Mouse (Mus musculus) cerebellum, adult 2 months (tissue): ENCODE results near the gene Cacna2d2. TPM values are rescaled to one million over a fixed set of nuclear protein-coding genes. Genes with fewer than 3 reads are reported as not detected.

ENCODE experiments used
- DNase-seq, 2 experiments: peaks; one replicate each; pipeline ENCODE4 v3.0.0; 2021
- H3K27ac ChIP-seq: fragments of 200-500 bp; 2 replicates; pipeline ENCODE4 v1.5.1; 2012; ENCODE audit warnings: low read length, control low read depth, inconsistent platforms; ENCODE audit not compliant: insufficient read depth
- H3K27me3 ChIP-seq: fragments of 200-500 bp; 2 replicates; pipeline ENCODE4 v1.6.1; 2012; ENCODE audit warnings: inconsistent platforms, mild to moderate bottlenecking, low read length, moderate library complexity; ENCODE audit not compliant: control insufficient read depth, insufficient read depth
- H3K4me1 ChIP-seq: fragments of 200-500 bp; 2 replicates; pipeline ENCODE4 v1.6.1; 2011; ENCODE audit warnings: low read length; ENCODE audit not compliant: control insufficient read depth, insufficient read depth
- H3K4me3 ChIP-seq: fragments of 200-500 bp; replicated peaks from 2 replicates; pipeline ENCODE3; 2011; ENCODE audit warnings: mild to moderate bottlenecking, low read depth, low read length, control low read depth; ENCODE audit not compliant: insufficient read depth
- CTCF ChIP-seq: fragments of 200-500 bp; IDR thresholded peaks from 2 replicates; pipeline ENCODE4 v1.5.1; 2011; ENCODE audit warnings: low read depth, mild to moderate bottlenecking, control low read depth, low read length, moderate library complexity, borderline replicate concordance; ENCODE audit not compliant: insufficient read depth
- POLR2A ChIP-seq: fragments of 200-500 bp; IDR thresholded peaks from 2 replicates; pipeline ENCODE4 v1.6.1; 2011; ENCODE audit warnings: low read length, control low read depth, borderline replicate concordance; ENCODE audit not compliant: insufficient read depth
- WGBS: fragments of 180-500 bp; shearing (Covaris S2); methylation state at CpG from one replicate; pipeline ENCODE4 v1.1.7; 2018; 5-methylcytosine and 5-hydroxymethylcytosine counted together
- polyA plus RNA-seq: library from polyadenylated mRNA; depleted of rRNA; stranded (reverse); fragments of >200 nt; gene quantifications from 2 replicates; pipeline ENCODE4 v1.2.3, GENCODE M21; 2012

The Cacna2d2 gene
- polyA plus RNA-seq, 1 experiment, result 130 TPM

DNA sequence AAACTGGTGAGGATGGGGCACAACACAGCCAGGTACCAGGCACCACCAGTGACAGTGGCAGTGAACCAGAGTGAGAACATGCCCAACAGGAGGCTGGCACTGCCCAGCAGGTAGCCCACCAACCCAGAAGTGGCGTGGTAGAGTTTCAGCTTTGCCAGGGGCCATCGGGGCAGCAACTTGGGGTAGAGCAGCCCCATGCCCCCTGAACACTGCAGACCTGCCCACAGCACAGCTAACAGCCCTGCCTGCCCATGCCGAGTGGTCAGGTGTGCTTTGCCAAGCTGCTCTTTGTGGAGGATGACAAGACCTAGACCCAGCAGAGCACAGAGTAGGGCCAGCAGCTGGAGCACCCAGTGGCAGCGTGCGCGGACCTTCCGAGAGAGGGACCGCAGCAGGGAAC is 140.5 kb downstream of the Cacna2d2 start:
- Histone ChIP-seq H3K4me3 (no peak overlapping the region), H3K27ac (no peak overlapping the region), H3K4me1 (peaks cover 16% of the 10 kb centered on the region), H3K27me3 (no peaks in the 10 kb centered on the region)
- DNase-seq, result no peak
- WGBS, result 88% methylated on average over 8 of the region's 8 CpGs
- TF ChIP-seq POLR2A, result no peak

DNA sequence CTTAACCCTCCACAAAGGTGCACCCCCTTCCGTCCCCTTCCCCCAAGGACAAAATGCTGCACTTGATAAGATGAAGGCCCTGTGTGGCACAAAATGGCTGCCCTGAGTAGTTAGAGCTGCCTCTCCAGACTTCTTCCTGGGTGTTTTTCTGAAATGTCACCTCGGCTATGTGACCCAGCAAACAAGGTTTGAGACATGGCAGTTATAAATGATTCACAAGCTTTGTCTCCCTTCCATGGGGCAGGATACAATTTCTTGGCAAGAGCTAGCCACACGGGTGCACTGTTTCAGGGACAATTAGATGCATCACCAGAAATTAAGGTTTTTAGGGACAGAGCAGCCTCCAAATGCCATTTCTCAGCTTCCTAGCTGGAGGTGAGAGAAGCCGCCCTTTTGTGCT is 141.0 kb downstream of the Cacna2d2 start:
- H3K27me3 ChIP-seq, result no peaks in the 10 kb centered on the region
- 62% methylated on average over 4 of the region's 4 CpGs for WGBS
- TF ChIP-seq POLR2A (no peak), CTCF (no peak)
- no peak overlapping the region for H3K4me3 ChIP-seq
- H3K27ac ChIP-seq, result no peak overlapping the region
- H3K4me1 ChIP-seq, result peaks cover 16% of the 10 kb centered on the region
- DNase-seq, result no peak

DNA sequence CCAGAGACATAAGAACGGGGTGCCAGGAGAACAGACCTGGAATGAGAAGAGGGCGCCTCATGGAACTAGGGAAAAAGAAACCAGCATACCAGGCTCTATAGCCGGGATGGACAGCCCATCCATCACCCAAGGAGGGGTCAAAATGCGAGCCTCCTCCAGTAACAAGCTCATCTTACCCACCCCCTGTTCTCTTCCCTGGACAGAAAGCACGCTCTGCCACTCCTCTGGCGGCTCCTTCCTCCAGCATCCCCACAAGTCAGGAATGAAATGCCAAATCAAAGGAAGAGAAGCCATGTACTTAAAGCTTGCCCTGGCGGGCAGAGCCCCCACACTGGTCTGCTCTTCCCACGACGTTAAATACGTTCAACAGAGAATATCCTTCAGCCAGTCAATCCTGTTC is 141.6 kb downstream of the Cacna2d2 start:
- Histone ChIP-seq H3K4me1 (peaks cover 13% of the 10 kb centered on the region), H3K4me3 (no peak overlapping the region), H3K27ac (no peak overlapping the region), H3K27me3 (no peaks in the 10 kb centered on the region)
- no peak for DNase-seq
- 34% methylated on average over 10 of the region's 10 CpGs for WGBS
- TF ChIP-seq POLR2A, result no peak
- TF ChIP-seq CTCF, result no peak

DNA sequence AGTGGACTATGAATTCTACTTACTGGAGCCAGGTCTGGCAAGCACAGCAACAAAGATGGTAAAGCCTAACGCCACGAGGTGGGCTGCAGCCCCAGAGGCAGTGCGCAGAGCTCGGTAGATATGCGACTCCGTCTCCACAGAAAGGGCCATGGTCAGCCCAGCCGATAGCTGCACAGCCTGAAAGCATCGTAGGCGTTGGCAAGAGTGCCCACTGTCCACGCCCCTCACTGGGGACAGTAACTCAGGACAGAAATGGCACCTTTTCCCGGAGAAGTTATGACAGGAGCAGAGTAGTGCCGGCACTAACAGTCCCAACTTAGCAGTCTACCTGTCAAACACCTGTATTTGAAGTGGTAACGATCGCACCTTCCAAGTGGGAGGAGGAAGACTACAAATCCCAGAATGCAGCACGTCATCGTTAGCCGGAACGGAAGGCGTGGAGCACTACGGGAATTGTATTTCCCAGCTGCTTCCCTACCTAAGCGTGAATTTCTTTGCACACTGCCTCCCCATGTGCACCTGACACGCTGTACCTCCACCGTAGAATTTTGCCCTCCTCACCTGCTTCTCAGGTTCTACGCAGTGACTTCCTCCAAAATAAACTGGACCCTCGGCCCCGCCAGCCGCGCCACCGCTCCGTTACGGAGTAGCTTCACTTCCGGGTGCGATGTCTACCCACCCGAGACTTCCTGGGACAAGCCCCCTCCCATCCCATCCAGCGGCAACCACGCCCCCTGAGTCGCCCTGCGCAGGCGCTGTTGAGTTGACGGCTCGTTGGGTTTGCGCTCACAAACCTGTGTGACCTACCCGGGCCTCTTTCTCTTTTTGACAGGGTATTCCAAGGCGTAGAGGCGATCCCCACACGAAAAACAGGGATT is 142.3 kb downstream of the Cacna2d2 start, which contains the start of the genes Cyb561d2 and Nprl2:
Gene Cyb561d2 (minus strand): TSS at position 720 of the 878 bp plus-strand sequence.
Gene Nprl2 (plus strand): TSS at position 753 of the 878 bp plus-strand sequence.
- DNase-seq, result peak; percentile 94 to 96
- no peak for TF ChIP-seq CTCF
- TF ChIP-seq POLR2A, result peak; percentile 75; the same call in 1 of the 2 replicates
- Histone ChIP-seq H3K4me1 (peaks cover 11% of the 10 kb centered on the region), H3K27ac (peak within 1 kb of the TSS; percentile 24), H3K27me3 (no peaks in the 10 kb centered on the region), H3K4me3 (peak within 1 kb of the TSS; percentile 83)
- WGBS, result 1% methylated on average over 46 of the region's 46 CpGs

DNA sequence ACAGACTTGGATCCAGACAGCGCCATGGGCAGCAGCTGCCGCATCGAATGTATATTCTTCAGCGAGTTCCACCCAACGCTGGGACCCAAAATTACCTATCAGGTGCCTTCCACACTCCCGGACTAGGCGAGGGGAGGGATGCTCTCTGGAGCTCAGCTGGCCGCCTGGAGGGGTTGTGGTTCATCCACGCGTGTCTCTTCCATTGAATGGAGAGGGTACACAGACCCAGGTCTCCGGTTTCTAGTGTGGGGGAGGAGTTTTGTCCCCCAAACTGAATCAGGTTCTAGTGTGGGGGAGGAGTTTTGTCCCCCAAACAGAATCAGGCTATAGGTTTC is 142.9 kb downstream of the Cacna2d2 start:
- peak overlapping the region; percentile 9; the same call in 1 of the 2 replicates for H3K27ac ChIP-seq

DNA sequence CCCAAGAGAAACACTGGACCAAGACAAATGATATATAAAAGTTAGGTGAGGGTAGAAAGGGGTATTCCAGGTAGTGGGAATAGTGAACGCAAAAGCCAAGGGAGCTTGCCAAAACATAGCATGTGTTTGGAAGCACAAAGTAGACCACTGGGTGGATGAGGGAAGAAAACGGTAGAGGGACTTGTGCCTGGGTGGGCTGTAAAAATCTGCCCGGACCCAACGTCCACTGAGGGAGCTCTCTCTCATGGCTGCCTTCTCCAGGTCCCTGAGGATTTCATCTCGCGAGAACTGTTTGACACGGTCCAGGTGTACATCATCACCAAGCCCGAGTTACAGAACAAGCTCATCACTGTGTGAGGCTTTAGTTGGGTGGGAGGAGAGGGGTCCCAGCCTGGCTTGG is 143.3 kb downstream of the Cacna2d2 start:
- H3K4me1 ChIP-seq, result peaks cover 4% of the 10 kb centered on the region
- no peak overlapping the region for H3K27ac ChIP-seq
- H3K27me3 ChIP-seq, result no peaks in the 10 kb centered on the region
- TF ChIP-seq POLR2A (no peak), CTCF (no peak)
- no peak for DNase-seq
- WGBS, result 33% methylated on average over 8 of the region's 8 CpGs
- peak overlapping the region; percentile 83 for H3K4me3 ChIP-seq

More for the DNA sequence above, 142.9 kb downstream of the Cacna2d2 start:
- TF ChIP-seq CTCF, result no peak
- DNase-seq, result no peak
- Histone ChIP-seq H3K4me3 (peak overlapping the region; percentile 83), H3K4me1 (peaks cover 8% of the 10 kb centered on the region), H3K27me3 (no peaks in the 10 kb centered on the region)
- 2% methylated on average over 11 of the region's 11 CpGs for WGBS

DNA sequence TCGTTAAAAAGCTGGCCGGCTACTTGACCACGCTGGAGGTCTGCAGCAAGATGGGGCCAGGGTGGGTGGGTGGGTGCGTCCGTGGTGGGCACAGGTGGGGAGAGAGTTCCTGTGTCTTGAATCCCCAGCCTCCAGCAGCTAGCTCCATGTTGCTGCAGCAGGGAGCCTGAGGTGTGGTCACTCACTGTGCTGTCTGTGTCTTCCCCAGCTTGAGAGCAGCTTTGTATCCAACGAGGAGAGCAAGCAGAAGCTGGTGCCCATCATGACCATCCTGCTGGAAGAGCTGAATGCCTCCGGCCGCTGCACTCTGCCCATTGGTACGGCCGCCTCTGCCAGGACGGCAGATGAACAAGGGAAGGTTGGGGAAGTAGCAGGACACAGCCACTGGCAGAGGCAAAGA is 143.9 kb downstream of the Cacna2d2 start:
- TF ChIP-seq CTCF (no peak), POLR2A (no peak)
- DNase-seq, result no peak
- Histone ChIP-seq H3K4me1 (no peaks in the 10 kb centered on the region; the same call in none of the 2 replicates), H3K27ac (no peak overlapping the region), H3K4me3 (no peak overlapping the region), H3K27me3 (no peaks in the 10 kb centered on the region)
- 87% methylated on average over 11 of the region's 11 CpGs for WGBS

DNA sequence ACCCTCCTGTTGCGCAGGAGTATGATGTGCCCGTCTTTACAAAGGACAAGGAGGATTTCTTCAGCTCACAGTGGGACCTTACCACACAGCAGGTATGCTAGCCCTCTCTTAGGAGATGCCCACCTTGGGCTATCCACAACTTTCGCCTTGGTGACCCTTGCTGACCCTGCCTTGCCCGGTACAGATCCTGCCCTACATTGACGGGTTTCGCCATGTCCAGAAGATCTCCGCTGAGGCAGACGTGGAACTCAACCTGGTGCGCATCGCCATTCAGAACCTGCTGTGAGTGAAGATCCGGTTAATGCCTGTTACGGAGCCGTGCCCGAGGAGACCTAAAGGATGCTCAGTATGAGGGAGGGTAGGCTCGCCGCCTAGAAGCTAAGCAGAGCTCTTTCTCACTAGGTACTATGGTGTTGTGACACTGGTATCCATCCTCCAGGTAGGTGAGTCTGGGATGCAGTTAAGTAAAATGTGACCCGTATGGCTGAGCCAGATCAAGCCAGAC is 144.8 kb downstream of the Cacna2d2 start:
- Histone ChIP-seq H3K27ac (no peak overlapping the region), H3K4me3 (no peak overlapping the region), H3K27me3 (no peaks in the 10 kb centered on the region), H3K4me1 (no peaks in the 10 kb centered on the region; the same call in none of the 2 replicates)
- no peak for DNase-seq
- TF ChIP-seq POLR2A (no peak), CTCF (no peak)
- 94% methylated on average over 17 of the region's 17 CpGs for WGBS
